Mouse (Mus musculus) lung, postnatal 0 days (tissue): ENCODE results near the gene Trdmt1. TPM values are rescaled to one million over a fixed set of nuclear protein-coding genes. Genes with fewer than 3 reads are reported as not detected.
A peak's percentile ranks its signal among the peaks of the same experiment; 100 is the strongest.

Source experiments
- ATAC-seq: fragments of 200-750 bp; cut with Nextera tagmentation; 2 replicates; pipeline ENCODE4 v1.8.0; 2017; ENCODE audit warnings: moderate library complexity
- DNase-seq: peaks from one replicate; pipeline ENCODE4 v3.0.0-alpha.2; 2016; ENCODE audit warnings: low spot score
- H3K27ac ChIP-seq: fragments of 300-500 bp; sonication (generic); 2 replicates; pipeline ENCODE4 v1.5.1; 2014; ENCODE audit warnings: antibody characterized with exemption, mild to moderate bottlenecking, low read length, mixed read lengths
- H3K27me3 ChIP-seq: fragments of 300-500 bp; sonication (generic); replicated peaks from 2 replicates; pipeline ENCODE4 v1.6.1; 2014; ENCODE audit warnings: low read length, mixed read lengths; ENCODE audit not compliant: insufficient read depth
- H3K36me3 ChIP-seq: fragments of 300-500 bp; sonication (generic); 2 replicates; pipeline ENCODE4 v1.6.1; 2014; ENCODE audit warnings: low read length, mixed read lengths; ENCODE audit not compliant: insufficient read depth
- H3K4me1 ChIP-seq: fragments of 300-500 bp; sonication (generic); 2 replicates; pipeline ENCODE4 v1.6.1; 2014; ENCODE audit warnings: antibody characterized with exemption, low read depth, low read length, mixed read lengths; ENCODE audit not compliant: insufficient read depth
- H3K4me2 ChIP-seq: fragments of 300-500 bp; sonication (generic); replicated peaks from 2 replicates; pipeline ENCODE4 v1.6.1; 2014; ENCODE audit warnings: low read depth, mild to moderate bottlenecking, low read length, moderate library complexity, mixed read lengths
- H3K4me3 ChIP-seq: fragments of 300-500 bp; sonication (generic); 2 replicates; pipeline ENCODE4 v1.5.1; 2014; ENCODE audit warnings: low read depth, low read length
- H3K9ac ChIP-seq: fragments of 300-500 bp; sonication (generic); replicated peaks from 2 replicates; pipeline ENCODE4 v1.6.1; 2014; ENCODE audit warnings: low read depth, mild to moderate bottlenecking
- H3K9me3 ChIP-seq: fragments of 300-500 bp; sonication (generic); 2 replicates; pipeline ENCODE4 v1.6.1; 2016; ENCODE audit warnings: low read length, mixed read lengths
- CTCF ChIP-seq: IDR thresholded peaks from 2 replicates; pipeline ENCODE4 v1.5.1; 2016; ENCODE audit warnings: antibody characterized with exemption, mild to moderate bottlenecking
- EP300 ChIP-seq: IDR thresholded peaks from 2 replicates; pipeline ENCODE4 v1.6.1; 2016; ENCODE audit warnings: antibody characterized with exemption, mild to moderate bottlenecking, control low read depth
- WGBS: fragments of 180-500 bp; shearing (Covaris S2); extraction: QIAGEN DNeasy Blood & Tissue Kit; methylation state at CpG from one replicate; pipeline ENCODE4 v1.1.7; 2014; 5-methylcytosine and 5-hydroxymethylcytosine counted together
- polyA plus RNA-seq: library from polyadenylated mRNA; unstranded; fragments of >200 nt; fragmentation: Nextera tagmentation; extraction: Ambion mirVana; gene quantifications from 2 replicates; pipeline ENCODE4 v1.2.1, GENCODE M21; 2015

The Trdmt1 gene
- polyA plus RNA-seq, 1 experiment from 2014 or later = 10.1 TPM

DNA sequence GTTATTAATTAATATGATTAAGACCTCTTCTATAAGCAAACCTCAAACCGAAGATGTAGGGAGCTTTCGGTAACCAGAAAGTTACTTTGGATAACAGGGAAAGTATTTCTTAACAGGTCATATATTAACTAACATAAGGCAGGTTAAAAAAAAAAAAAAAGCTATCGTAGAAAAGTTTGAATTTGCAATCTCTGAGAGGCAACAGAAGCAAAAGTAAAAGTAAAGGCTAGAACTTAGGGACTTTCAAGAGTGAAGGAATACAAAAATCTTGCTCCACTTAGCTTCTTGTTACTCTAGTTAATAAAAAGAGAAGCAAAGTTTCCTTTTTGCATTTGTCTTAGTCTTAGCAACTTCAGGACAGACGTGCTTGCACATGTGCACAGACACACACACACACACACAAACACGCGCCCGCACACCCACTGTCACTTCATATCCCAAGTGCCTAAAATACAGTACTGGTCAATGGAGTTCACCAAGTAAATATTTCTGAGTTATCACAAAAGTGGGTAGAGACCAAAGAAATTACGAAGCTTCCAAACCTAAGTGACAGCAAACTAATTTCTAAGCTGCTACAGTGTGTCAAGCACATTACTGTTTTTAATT, 846 bp downstream of the Trdmt1 start:
- H3K9me3 ChIP-seq = no peaks in the 10 kb centered on the region
- H3K9ac ChIP-seq = peak overlapping the region; percentile 65; the same call in 1 of the 2 replicates
- no peaks in the 10 kb centered on the region for H3K27me3 ChIP-seq
- ATAC-seq (peak; percentile 27), DNase-seq (no peak)
- peak overlapping the region; percentile 71 for H3K4me2 ChIP-seq
- H3K4me3 ChIP-seq = peak overlapping the region; percentile 65
- no peaks in the 10 kb centered on the region for H3K36me3 ChIP-seq
- no peaks in the 10 kb centered on the region for H3K4me1 ChIP-seq
- no peak for TF ChIP-seq EP300
- peak overlapping the region; percentile 97 for H3K27ac ChIP-seq
- WGBS = 13% methylated on average over 8 of the region's 8 CpGs

DNA sequence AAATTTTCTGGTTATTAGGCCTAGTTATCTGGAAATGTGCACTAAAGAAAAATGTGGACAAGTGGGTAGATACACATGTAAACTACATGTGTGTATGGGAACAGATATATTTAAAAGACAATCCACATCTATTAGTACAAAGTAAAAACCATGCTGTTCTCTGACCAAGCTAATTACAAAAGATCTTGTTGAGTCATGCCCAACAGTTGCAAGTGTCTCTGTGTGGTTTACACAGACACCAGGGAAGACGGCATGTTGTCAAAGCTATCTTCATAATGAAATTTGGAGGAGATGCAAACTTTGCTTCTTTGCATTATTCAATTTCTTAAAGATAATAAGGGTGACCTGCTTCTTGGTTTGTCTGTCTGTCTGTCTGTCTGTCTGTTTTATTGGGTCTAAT, 4.6 kb downstream of the Trdmt1 start:
- H3K9me3 ChIP-seq = no peaks in the 10 kb centered on the region
- no peak overlapping the region for H3K4me2 ChIP-seq
- no peak for DNase-seq
- 88% methylated on average over 1 of the region's 1 CpGs for WGBS
- H3K4me3 ChIP-seq = no peak overlapping the region
- ATAC-seq = no peak
- H3K36me3 ChIP-seq = no peaks in the 10 kb centered on the region
- H3K27ac ChIP-seq = no peak overlapping the region
- no peak overlapping the region for H3K9ac ChIP-seq
- TF ChIP-seq CTCF (no peak), EP300 (no peak)
- no peaks in the 10 kb centered on the region for H3K27me3 ChIP-seq
- peaks cover 3% of the 10 kb centered on the region; the same call in 1 of the 2 replicates for H3K4me1 ChIP-seq

DNA sequence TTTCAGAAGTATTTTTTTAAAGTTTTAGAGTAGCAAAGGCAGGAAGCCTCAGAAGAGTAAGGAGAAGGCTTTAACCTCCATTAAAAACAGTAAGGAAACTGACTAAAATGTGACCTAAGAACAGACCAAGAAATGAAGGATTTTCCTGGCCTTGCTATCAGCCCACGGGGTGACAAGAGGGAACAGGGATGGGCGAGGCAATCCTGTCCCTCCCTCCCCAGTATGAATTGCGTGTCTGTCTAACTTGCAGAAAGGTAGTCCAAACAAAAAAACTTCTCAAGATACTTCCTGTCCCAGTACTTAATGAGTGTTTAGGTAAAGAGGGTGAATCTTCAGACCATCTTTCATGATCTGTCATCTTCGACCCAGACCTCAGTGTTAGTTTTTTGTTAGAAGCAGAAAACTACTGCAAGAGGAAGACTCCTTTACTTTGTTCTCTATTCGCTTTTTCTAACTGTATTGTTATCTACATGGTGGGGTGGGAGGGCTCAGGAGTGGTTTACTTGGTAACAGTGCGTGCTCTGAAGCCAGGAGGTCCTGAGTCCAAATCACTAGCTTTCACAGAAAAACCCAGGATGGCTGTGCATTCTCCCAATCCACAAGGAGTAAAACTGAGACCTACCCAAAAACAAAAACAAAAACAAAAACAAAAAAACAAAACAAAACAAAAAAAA, 5.6 kb downstream of the Trdmt1 start:
- Histone ChIP-seq H3K4me3 (no peak overlapping the region), H3K4me1 (peaks cover 3% of the 10 kb centered on the region; the same call in 1 of the 2 replicates), H3K4me2 (no peak overlapping the region), H3K9ac (no peak overlapping the region), H3K27ac (no peak overlapping the region), H3K36me3 (no peaks in the 10 kb centered on the region), H3K27me3 (no peaks in the 10 kb centered on the region), H3K9me3 (no peaks in the 10 kb centered on the region)
- no peak for TF ChIP-seq CTCF
- no peak for TF ChIP-seq EP300
- 52% methylated on average over 6 of the region's 6 CpGs for whole genome bisulfite sequencing
- DNase-seq (no peak), ATAC-seq (no peak)

DNA sequence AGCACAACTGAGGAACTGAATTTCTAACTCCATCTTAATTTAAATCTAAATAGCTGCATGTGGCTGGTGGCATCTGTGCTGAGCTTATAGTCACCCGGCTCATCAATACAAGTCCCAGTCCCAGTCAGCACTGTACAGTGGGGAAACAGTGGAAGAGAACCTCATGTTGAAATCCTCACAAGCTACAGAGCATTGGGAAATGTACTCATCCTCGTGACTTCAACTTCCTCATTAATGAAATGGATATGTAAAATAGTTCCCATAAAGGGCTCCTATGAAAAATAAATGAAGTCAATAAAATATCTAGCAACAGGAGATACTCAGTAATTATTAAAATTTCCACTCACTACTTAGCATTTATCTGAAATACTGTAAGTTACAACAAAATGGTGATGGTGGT, 6.2 kb downstream of the Trdmt1 start:
- DNase-seq (peak; percentile 58), ATAC-seq (peak; percentile 49)
- no peaks in the 10 kb centered on the region for H3K9me3 ChIP-seq
- no peaks in the 10 kb centered on the region for H3K36me3 ChIP-seq
- H3K4me2 ChIP-seq = no peak overlapping the region
- H3K9ac ChIP-seq = no peak overlapping the region
- TF ChIP-seq EP300 = no peak
- no peak for TF ChIP-seq CTCF
- H3K27ac ChIP-seq = no peak overlapping the region
- no peak overlapping the region for H3K4me3 ChIP-seq
- H3K27me3 ChIP-seq = no peaks in the 10 kb centered on the region
- peaks cover 3% of the 10 kb centered on the region; the same call in 1 of the 2 replicates for H3K4me1 ChIP-seq
- 72% methylated on average over 2 of the region's 2 CpGs for WGBS

DNA sequence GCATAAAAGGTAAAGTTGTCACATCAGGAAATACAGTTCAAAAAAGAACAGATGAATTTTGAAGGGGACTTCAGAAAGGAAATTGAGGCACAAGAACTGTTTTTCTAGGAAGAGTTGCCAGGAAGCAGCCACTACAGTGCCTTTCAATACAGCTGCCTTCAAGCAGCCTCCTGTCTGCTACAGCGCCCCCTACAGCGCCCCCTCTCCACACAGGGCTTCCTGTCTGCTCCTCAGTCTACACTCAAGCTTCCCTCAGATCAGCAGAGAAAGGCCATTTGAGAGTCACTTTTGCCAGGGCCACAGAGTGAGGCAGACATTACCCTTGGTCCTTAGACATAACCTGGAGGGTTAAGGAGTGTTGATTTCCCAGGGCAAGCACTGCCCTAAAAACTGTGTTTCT, 6.7 kb downstream of the Trdmt1 start:
- TF ChIP-seq CTCF (peak; percentile 66), EP300 (no peak)
- Histone ChIP-seq H3K4me2 (no peak overlapping the region), H3K27me3 (no peaks in the 10 kb centered on the region), H3K36me3 (no peaks in the 10 kb centered on the region), H3K9ac (no peak overlapping the region), H3K4me3 (no peak overlapping the region), H3K4me1 (peaks cover 3% of the 10 kb centered on the region; the same call in 1 of the 2 replicates), H3K27ac (no peak overlapping the region), H3K9me3 (no peaks in the 10 kb centered on the region)
- WGBS = 21% methylated on average over 2 of the region's 2 CpGs
- peak; percentile 60 for ATAC-seq
- DNase-seq = peak; percentile 49

DNA sequence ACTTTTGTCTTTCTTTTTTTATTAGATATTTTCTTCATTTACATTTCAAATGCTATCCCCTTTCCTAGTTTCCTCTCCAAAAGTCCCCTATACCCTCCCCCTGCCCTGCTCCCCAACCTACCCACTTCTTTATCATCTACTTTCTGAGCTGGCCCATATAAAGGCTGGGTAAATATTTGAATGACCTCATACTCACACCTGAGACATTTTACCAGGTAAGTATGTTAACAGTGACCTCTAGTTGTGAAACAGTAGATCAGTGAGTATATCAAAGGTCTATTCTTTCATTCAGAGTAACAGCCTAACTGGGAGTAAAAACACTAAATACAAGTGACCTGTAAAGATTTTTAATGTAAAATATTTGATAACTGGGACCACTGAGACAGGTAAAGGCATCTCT, 7.7 kb downstream of the Trdmt1 start:
- 0 out of 2 replicates have a peak, but pooled peaks have one; percentile 20 for TF ChIP-seq EP300
- TF ChIP-seq CTCF = peak; percentile 55
- Histone ChIP-seq H3K27ac (no peak overlapping the region), H3K4me3 (no peak overlapping the region), H3K4me2 (no peak overlapping the region), H3K27me3 (no peaks in the 10 kb centered on the region), H3K9me3 (no peaks in the 10 kb centered on the region), H3K4me1 (peaks cover 3% of the 10 kb centered on the region; the same call in 1 of the 2 replicates), H3K36me3 (no peaks in the 10 kb centered on the region), H3K9ac (no peak overlapping the region)
- DNase-seq (peak; percentile 80), ATAC-seq (peak; percentile 78)
